32 mouse cellular contexts compared by ENCODE assay signal in genomic region chr7:133879761-133880160, GRCm38 (mm10).
"Had no signal": no experiment of that assay in that cellular context is flagged by ENCODE, and none has a peak within 500 bp of the region (broad histone marks: within the 10 kb centered on the region; RNA-seq: fewer than 3 reads in every experiment).

No protein-coding gene starts in this region.

- H3K36me3 ChIP-seq: limb, embryonic 10.5 days; limb, embryonic 12.5 days; limb, embryonic 13.5 days; limb, embryonic 15.5 days; liver, embryonic 12.5 days; liver, embryonic 13.5 days; liver, embryonic 15.5 days; lung, embryonic 15.5 days; midbrain, embryonic 10.5 days; midbrain, embryonic 12.5 days; midbrain, embryonic 13.5 days; midbrain, embryonic 15.5 days; neural tube, embryonic 12.5 days had no signal

- H3K4me1 ChIP-seq: liver, embryonic 12.5 days; liver, embryonic 13.5 days; liver, embryonic 15.5 days; lung, embryonic 15.5 days; megakaryocyte, embryonic 14.5 days; midbrain, embryonic 10.5 days; midbrain, embryonic 12.5 days; midbrain, embryonic 13.5 days; midbrain, embryonic 15.5 days; neural tube, embryonic 12.5 days had no signal

- H3K9me3 ChIP-seq: limb, embryonic 10.5 days; limb, embryonic 12.5 days; limb, embryonic 13.5 days; limb, embryonic 15.5 days; liver, embryonic 12.5 days; liver, embryonic 13.5 days; liver, embryonic 15.5 days; lung, embryonic 15.5 days; midbrain, embryonic 10.5 days; midbrain, embryonic 12.5 days; midbrain, embryonic 13.5 days; midbrain, embryonic 15.5 days; neural tube, embryonic 12.5 days had no signal

- H3K27ac ChIP-seq: limb, embryonic 10.5 days; limb, embryonic 12.5 days; limb, embryonic 13.5 days; limb, embryonic 15.5 days; liver, embryonic 12.5 days; liver, embryonic 13.5 days; liver, embryonic 14.5 days; liver, embryonic 15.5 days; lung, embryonic 15.5 days; macrophage; midbrain, embryonic 10.5 days; midbrain, embryonic 12.5 days; midbrain, embryonic 13.5 days; midbrain, embryonic 15.5 days; neural tube, embryonic 12.5 days had no signal

- H3K9ac ChIP-seq: limb, embryonic 12.5 days; limb, embryonic 13.5 days; limb, embryonic 15.5 days; liver, embryonic 12.5 days; liver, embryonic 13.5 days; liver, embryonic 14.5 days; liver, embryonic 15.5 days; liver, postnatal 0 days; lung, embryonic 14.5 days; lung, embryonic 15.5 days; midbrain, embryonic 12.5 days; midbrain, embryonic 13.5 days; midbrain, embryonic 15.5 days; neural tube, embryonic 12.5 days had no signal

- ATAC-seq: liver, embryonic 12.5 days; liver, postnatal 0 days; lung, postnatal 0 days; midbrain, embryonic 13.5 days; midbrain, embryonic 15.5 days; midbrain, embryonic 16.5 days had no signal

- H3K4me3 ChIP-seq: limb, embryonic 10.5 days; limb, embryonic 12.5 days; limb, embryonic 13.5 days; limb, embryonic 15.5 days; liver, embryonic 12.5 days; liver, embryonic 13.5 days; liver, embryonic 15.5 days; lung, embryonic 15.5 days; megakaryocyte, embryonic 14.5 days; midbrain, embryonic 10.5 days; midbrain, embryonic 12.5 days; midbrain, embryonic 13.5 days; midbrain, embryonic 15.5 days; myocyte; neural tube, embryonic 12.5 days had no signal

- H3K27me3 ChIP-seq: limb, embryonic 12.5 days; limb, embryonic 13.5 days; limb, embryonic 15.5 days; liver, embryonic 12.5 days; liver, embryonic 13.5 days; liver, embryonic 15.5 days; lung, embryonic 15.5 days; megakaryocyte, embryonic 14.5 days; midbrain, embryonic 12.5 days; midbrain, embryonic 13.5 days; midbrain, embryonic 15.5 days; neural tube, embryonic 12.5 days had no signal

- H3K4me2 ChIP-seq: limb, embryonic 12.5 days; limb, embryonic 13.5 days; limb, embryonic 15.5 days; liver, embryonic 11.5 days; liver, embryonic 12.5 days; liver, embryonic 13.5 days; liver, embryonic 15.5 days; lung, embryonic 14.5 days; lung, embryonic 15.5 days; midbrain, embryonic 11.5 days; midbrain, embryonic 12.5 days; midbrain, embryonic 13.5 days; midbrain, embryonic 15.5 days; neural tube, embryonic 12.5 days had no signal

- DNase-seq: left cerebral cortex, postnatal 4 days; liver; liver, embryonic 13.5 days; liver, postnatal 0 days; lung, adult 18-20 months; lung, adult 2 months; lung, embryonic 14.5 days; lung, postnatal 10 days; lung, postnatal 14 days; lung, postnatal 36 days; lung, postnatal 4 days; midbrain, embryonic 14.5 days had no signal
